Mouse (Mus musculus): ENCODE measurements around the gene Wscd2.

GRCm38 (mm10) chr5:113461998-113462625, 28.0 kb upstream of the Wscd2 start:
- no peak for TF ChIP-seq POLR2A (IDR thresholded peaks at IDR 0.05; ENCODE audit: insufficient read length, low read depth)
- TF ChIP-seq REST (IDR thresholded peaks at IDR 0.05; ENCODE audit: insufficient read depth, insufficient read length): no peak
- no peak for TF ChIP-seq POLR2AphosphoS2 (IDR thresholded peaks at IDR 0.05; ENCODE audit: insufficient read length, low read depth)
- TF ChIP-seq SRF (IDR thresholded peaks at IDR 0.05; ENCODE audit: control insufficient read depth, insufficient read length, low read depth): no peak
- no peak for TF ChIP-seq MYOD1 (IDR thresholded peaks at IDR 0.05; ENCODE audit: control insufficient read depth in 1 of 3, insufficient read length in 2 of 3, low read depth in 2 of 3)
- no peak for TF ChIP-seq MAX (IDR thresholded peaks at IDR 0.05; ENCODE audit: low read depth)
- no peak for TF ChIP-seq USF1 (IDR thresholded peaks at IDR 0.05; ENCODE audit: low read depth)
- no peak for TF ChIP-seq E2F4 (IDR thresholded peaks at IDR 0.05; ENCODE audit: insufficient read depth)
- no peak for TF ChIP-seq MYOG (IDR thresholded peaks at IDR 0.05; ENCODE audit: control insufficient read depth in 1 of 3, insufficient read depth in 1 of 3, insufficient read length in 2 of 3, low read depth in 2 of 3)
- TF ChIP-seq TCF12 (IDR thresholded peaks at IDR 0.05; ENCODE audit: insufficient read depth, poor library complexity, severe bottlenecking): no peak
- no peak for TF ChIP-seq TCF3 (IDR thresholded peaks at IDR 0.05; ENCODE audit: insufficient read length, low read depth)
- TF ChIP-seq CEBPB (IDR thresholded peaks at IDR 0.05; ENCODE audit: insufficient read depth, poor library complexity, severe bottlenecking): no peak
